Mouse (Mus musculus) intestine, postnatal 0 days (tissue): ENCODE results near the gene Soga1. TPM values are rescaled to one million over a fixed set of nuclear protein-coding genes. Genes with fewer than 3 reads are reported as not detected.

Source experiments
- ATAC-seq: fragments of 200-750 bp; cut with Nextera tagmentation; 2 replicates; pipeline ENCODE4 v1.8.0; 2017; ENCODE audit warnings: mild to moderate bottlenecking, moderate TSS enrichment, moderate library complexity
- H3K27ac ChIP-seq: fragments of 300-500 bp; sonication (generic); 2 replicates; pipeline ENCODE4 v1.5.1; 2014; ENCODE audit warnings: mild to moderate bottlenecking, low read depth, low read length, moderate library complexity
- H3K27me3 ChIP-seq: fragments of 300-500 bp; sonication (generic); replicated peaks from 2 replicates; pipeline ENCODE4 v1.6.1; 2014; ENCODE audit warnings: low read length, mixed read lengths; ENCODE audit not compliant: control insufficient read depth, insufficient read depth
- H3K36me3 ChIP-seq: fragments of 300-500 bp; sonication (generic); 2 replicates; pipeline ENCODE4 v1.6.1; 2014; ENCODE audit warnings: mild to moderate bottlenecking, moderate library complexity; ENCODE audit not compliant: control insufficient read depth, insufficient read depth
- H3K4me1 ChIP-seq: fragments of 300-500 bp; sonication (generic); replicated peaks from 2 replicates; pipeline ENCODE4 v1.6.1; 2014; ENCODE audit warnings: antibody characterized with exemption, low read length, mixed read lengths; ENCODE audit not compliant: control insufficient read depth, insufficient read depth
- H3K4me2 ChIP-seq: fragments of 300-500 bp; sonication (generic); replicated peaks from 2 replicates; pipeline ENCODE4 v1.6.1; 2014; ENCODE audit warnings: low read depth, mild to moderate bottlenecking, moderate library complexity
- H3K4me3 ChIP-seq: fragments of 300-500 bp; sonication (generic); 2 replicates; pipeline ENCODE4 v1.5.1; 2014; ENCODE audit warnings: low read depth, low read length
- H3K9ac ChIP-seq: fragments of 300-500 bp; sonication (generic); 2 replicates; pipeline ENCODE4 v1.6.1; 2014; ENCODE audit warnings: mild to moderate bottlenecking, low read depth, low read length
- H3K9me3 ChIP-seq: fragments of 300-500 bp; sonication (generic); 2 replicates; pipeline ENCODE4 v1.6.1; 2016; ENCODE audit warnings: mixed run types; ENCODE audit not compliant: control insufficient read depth
- CTCF ChIP-seq: sonication (generic); IDR thresholded peaks from 2 replicates; pipeline ENCODE4 v1.5.1; 2016; ENCODE audit warnings: low read depth, mild to moderate bottlenecking, control low read depth, antibody characterized with exemption, moderate library complexity
- WGBS: fragments of 180-500 bp; shearing (Covaris S2); extraction: QIAGEN DNeasy Blood & Tissue Kit; methylation state at CpG from one replicate; pipeline ENCODE4 v1.1.7; 2014; 5-methylcytosine and 5-hydroxymethylcytosine counted together
- polyA plus RNA-seq: library from polyadenylated mRNA; unstranded; fragments of >200 nt; fragmentation: Nextera tagmentation; extraction: Ambion mirVana; gene quantifications from 2 replicates; pipeline ENCODE4 v1.2.1, GENCODE M21; 2015

Gene Soga1
- polyA plus RNA-seq, 1 experiment from 2014 or later: 0.90 TPM

DNA sequence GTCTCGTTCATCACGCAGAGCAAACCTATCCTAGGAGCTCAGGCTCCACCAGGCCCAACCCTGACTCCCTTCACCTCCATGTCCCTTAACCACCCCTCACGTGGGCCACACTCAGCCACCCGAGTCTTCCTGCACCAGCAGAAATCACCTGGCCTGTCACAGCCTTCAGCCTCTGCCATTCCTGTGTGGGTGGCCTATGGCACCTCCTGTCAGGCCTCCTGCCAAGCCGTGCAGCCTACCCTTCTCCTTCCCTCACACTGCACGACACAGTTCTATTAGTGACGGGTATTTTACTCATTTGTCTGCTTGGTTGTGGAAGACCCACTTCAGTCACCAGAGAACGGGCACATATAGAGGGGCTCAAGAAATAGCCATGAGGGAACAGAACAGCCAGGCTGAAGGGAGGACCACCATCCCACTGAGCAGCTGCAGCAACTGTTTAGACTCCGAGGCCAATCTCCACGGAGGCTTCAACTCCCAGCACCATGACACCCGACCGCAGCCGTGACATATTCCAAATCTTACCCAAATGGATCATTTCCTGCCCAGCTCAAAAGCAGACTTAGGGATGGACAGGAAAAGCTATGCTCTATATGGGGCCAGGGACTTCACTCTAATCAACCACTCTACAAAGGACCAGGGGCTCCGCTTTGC lies 10.2 kb downstream of the Soga1 start:
- no peak for TF ChIP-seq CTCF
- Histone ChIP-seq H3K27ac (peak overlapping the region; percentile 73), H3K4me1 (peaks cover 8% of the 10 kb centered on the region; the same call in 1 of the 2 replicates), H3K9me3 (no peaks in the 10 kb centered on the region), H3K4me3 (no peak overlapping the region), H3K27me3 (no peaks in the 10 kb centered on the region), H3K9ac (0 out of 2 replicates have a peak overlapping the region, but pooled peaks have one; percentile 26), H3K36me3 (0 out of 2 replicates have a peak, but pooled peaks cover 2% of the 10 kb centered on the region), H3K4me2 (no peak overlapping the region)
- ATAC-seq: no peak
- 54% methylated on average over 14 of the region's 14 CpGs for WGBS

DNA sequence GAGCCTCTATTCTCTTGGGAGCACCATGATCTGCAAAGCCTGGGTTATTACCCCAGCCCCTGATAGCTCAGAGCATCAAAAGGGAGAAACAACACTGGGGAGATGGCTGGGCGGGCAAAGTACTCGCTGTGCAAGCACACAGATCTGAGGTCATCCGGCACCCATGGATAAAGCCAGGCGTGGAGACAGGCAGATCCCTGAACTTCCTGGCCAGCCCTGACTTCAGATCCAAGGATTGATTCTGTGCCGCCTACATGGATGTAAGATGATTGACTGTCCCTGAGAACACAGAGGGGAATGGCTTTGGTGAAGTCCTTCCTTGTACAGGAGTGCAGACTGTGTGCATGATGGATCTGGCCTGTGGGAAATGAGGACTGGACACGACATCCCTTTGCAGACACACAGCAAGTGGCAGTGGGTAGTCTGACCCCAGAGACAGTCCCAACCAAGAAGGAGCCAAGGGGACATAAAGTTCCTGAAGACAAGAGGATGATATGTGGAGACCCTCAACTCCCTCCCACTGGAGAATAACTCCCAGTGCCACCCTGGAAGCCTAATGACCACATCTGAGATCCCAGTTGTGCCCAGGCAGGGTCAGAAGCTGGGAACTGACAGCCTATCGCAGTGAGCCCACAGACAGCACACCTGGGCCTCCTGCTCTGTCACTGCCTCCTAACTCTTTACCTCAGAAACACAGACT lies 12.2 kb downstream of the Soga1 start:
- no peak for TF ChIP-seq CTCF
- Histone ChIP-seq H3K4me2 (no peak overlapping the region), H3K4me3 (no peak overlapping the region), H3K9ac (no peak overlapping the region), H3K4me1 (peaks cover 8% of the 10 kb centered on the region; the same call in 1 of the 2 replicates), H3K27ac (no peak overlapping the region), H3K36me3 (no peaks in the 10 kb centered on the region), H3K27me3 (no peaks in the 10 kb centered on the region), H3K9me3 (no peaks in the 10 kb centered on the region)
- ATAC-seq: no peak
- 64% methylated on average over 7 of the region's 7 CpGs for WGBS

DNA sequence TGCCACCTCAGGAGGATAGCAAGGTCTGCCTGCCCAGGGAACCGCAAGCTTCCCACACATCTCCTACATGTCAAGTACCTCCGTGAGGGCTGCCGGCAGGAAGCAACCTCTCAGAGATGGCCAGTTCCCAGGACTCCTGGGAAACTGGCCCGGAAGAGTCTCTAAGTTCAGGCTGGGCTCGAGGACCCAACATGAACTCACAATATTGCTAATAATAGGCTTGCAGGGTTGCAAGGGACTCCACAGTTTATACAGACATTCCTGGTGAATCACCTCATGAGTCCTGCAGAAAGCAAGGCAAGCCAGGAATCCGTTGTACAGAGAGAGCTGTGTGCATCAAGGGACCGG lies 13.2 kb downstream of the Soga1 start:
- H3K9me3 ChIP-seq: no peaks in the 10 kb centered on the region
- H3K4me2 ChIP-seq: no peak overlapping the region
- ATAC-seq: no peak
- peak overlapping the region; percentile 54 for H3K27ac ChIP-seq
- H3K36me3 ChIP-seq: no peaks in the 10 kb centered on the region
- no peak overlapping the region for H3K9ac ChIP-seq
- no peak for TF ChIP-seq CTCF
- peaks cover 8% of the 10 kb centered on the region; the same call in 1 of the 2 replicates for H3K4me1 ChIP-seq
- H3K4me3 ChIP-seq: no peak overlapping the region
- 53% methylated on average over 7 of the region's 7 CpGs for WGBS
- no peaks in the 10 kb centered on the region for H3K27me3 ChIP-seq

DNA sequence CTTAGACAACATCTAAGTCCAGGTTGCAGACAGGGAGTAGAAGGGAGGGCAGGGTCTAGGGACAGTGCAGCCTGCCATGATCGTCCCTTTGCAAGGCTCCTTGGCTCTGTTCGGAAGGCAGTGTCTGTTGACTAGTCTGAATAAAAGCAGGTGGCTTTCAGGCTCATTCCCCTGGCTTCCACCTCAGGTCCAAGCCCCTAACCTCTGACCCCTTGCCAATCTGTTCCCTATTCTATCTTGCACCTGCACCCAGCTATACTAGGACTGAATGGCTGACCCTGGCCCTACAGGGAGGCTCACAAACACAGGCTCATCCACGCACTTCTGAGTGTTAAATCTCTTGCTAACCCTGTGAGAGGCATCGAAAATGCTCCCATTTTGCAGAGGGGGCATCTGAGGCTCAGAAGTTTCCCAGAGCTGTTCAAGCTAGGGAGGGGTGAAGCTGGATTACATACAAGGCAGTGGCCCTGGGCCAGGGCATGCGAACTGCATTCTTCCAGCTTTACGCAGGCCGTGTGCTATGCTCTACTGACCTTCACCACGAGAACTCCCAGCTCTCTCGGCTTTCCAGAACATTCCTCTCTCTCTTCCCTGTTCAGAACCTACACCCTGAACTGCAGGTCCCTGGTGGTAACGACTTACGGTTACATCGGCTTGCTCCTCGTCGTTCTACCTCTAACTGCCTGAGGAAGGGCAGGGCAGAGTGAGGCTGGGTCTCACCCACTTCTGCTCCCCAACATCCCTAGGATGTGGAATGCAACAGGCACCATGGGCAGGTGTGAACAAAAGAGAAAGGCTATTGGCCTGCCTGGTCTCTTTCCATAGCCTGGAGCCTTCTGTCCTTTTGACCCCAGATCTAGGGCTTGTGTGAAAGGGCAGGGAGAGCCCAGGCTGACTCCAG lies 13.8 kb downstream of the Soga1 start:
- no peaks in the 10 kb centered on the region for H3K27me3 ChIP-seq
- no peak overlapping the region for H3K4me2 ChIP-seq
- 0 out of 2 replicates have a peak, but pooled peaks have one; percentile 5 for TF ChIP-seq CTCF
- no peak for ATAC-seq
- H3K36me3 ChIP-seq: no peaks in the 10 kb centered on the region
- peak overlapping the region; percentile 54 for H3K27ac ChIP-seq
- no peaks in the 10 kb centered on the region for H3K9me3 ChIP-seq
- peaks cover 8% of the 10 kb centered on the region; the same call in 1 of the 2 replicates for H3K4me1 ChIP-seq
- WGBS: 60% methylated on average over 14 of the region's 14 CpGs
- H3K9ac ChIP-seq: no peak overlapping the region
- H3K4me3 ChIP-seq: no peak overlapping the region

DNA sequence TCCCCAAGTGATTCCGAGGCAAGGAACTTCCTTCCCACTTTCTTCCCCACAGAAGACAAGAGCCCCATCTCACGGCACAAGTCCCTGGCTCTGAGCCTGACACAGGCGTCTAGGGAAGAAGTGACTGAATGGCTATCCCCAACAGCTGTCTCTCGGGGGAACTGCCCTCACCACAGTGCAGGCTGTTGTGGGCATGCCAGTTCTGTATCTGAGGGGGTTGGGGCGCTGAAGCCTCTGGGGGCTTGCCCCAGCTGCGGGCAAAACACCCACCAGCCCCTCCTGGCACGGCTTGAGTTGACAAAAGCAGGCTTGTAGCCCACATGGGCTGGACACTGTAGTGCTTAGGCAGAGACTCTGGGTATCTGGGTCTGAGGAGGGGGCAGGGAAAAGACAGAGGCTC lies 14.9 kb downstream of the Soga1 start:
- peaks cover 5% of the 10 kb centered on the region; the same call in 1 of the 2 replicates for H3K4me1 ChIP-seq
- 61% methylated on average over 7 of the region's 7 CpGs for WGBS
- H3K27ac ChIP-seq: no peak overlapping the region
- H3K9me3 ChIP-seq: no peaks in the 10 kb centered on the region
- H3K36me3 ChIP-seq: no peaks in the 10 kb centered on the region
- ATAC-seq: no peak
- no peak overlapping the region for H3K4me3 ChIP-seq
- no peak overlapping the region for H3K4me2 ChIP-seq
- H3K9ac ChIP-seq: no peak overlapping the region
- no peaks in the 10 kb centered on the region for H3K27me3 ChIP-seq
- no peak for TF ChIP-seq CTCF

DNA sequence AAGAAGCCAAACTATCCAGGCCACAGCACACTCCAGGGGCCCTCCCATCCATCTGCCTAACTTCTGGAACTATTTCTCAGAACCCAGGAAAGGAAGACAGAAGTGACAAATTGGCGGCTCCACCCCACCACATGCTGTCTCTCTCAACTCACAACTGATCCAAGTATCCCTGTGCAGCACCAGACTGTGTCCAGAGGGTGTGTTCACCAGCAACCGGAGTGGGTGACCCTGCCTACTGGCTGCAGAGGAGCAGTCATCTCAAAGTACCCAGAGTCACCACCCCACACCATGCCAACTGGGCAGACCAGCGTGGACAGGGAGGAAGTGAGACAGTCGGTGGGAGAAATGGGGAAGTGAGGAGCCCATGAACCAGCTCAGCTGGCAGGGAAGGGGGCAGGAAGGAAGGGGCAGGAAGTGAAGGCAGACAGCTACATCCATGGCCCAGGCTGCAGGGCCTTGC lies 15.8 kb downstream of the Soga1 start:
- no peaks in the 10 kb centered on the region for H3K27me3 ChIP-seq
- no peak overlapping the region for H3K9ac ChIP-seq
- no peaks in the 10 kb centered on the region for H3K36me3 ChIP-seq
- peaks cover 4% of the 10 kb centered on the region; the same call in 1 of the 2 replicates for H3K4me1 ChIP-seq
- TF ChIP-seq CTCF: no peak
- no peak overlapping the region for H3K4me2 ChIP-seq
- H3K9me3 ChIP-seq: no peaks in the 10 kb centered on the region
- H3K4me3 ChIP-seq: no peak overlapping the region
- 63% methylated on average over 4 of the region's 4 CpGs for WGBS
- no peak overlapping the region for H3K27ac ChIP-seq
- no peak for ATAC-seq
